Mouse (Mus musculus): ENCODE measurements around the gene St6galnac5. TPM values are rescaled to one million over a fixed set of nuclear protein-coding genes. Genes with fewer than 3 reads are reported as not detected.

St6galnac5 gene
- polyA plus RNA-seq, 1 experiment from 2014 or later = 0.27 TPM

GRCm38 (mm10) chr3:152898906-152899305 lies 83.1 kb downstream of the St6galnac5 start:
- TF ChIP-seq CTCF (IDR thresholded peaks at IDR 0.05; ENCODE audit: low read depth) = no peak
- Histone ChIP-seq H3K9ac (ENCODE audit: low read depth, low read length) (no peak overlapping the region), H3K4me1 (replicated peaks; ENCODE audit: control insufficient read depth, insufficient read depth, low read length) (no peaks in the 10 kb centered on the region), H3K9me3 (ENCODE audit: control insufficient read depth) (no peaks in the 10 kb centered on the region), H3K36me3 (ENCODE audit: control insufficient read depth, insufficient read depth) (no peaks in the 10 kb centered on the region), H3K27ac (ENCODE audit: low read depth, low read length) (no peak overlapping the region), H3K4me2 (replicated peaks; ENCODE audit: low read depth) (no peak overlapping the region), H3K27me3 (replicated peaks; ENCODE audit: control insufficient read depth, insufficient read depth, low read length) (no peaks in the 10 kb centered on the region), H3K4me3 (ENCODE audit: low read depth, low read length) (no peak overlapping the region)
- WGBS = 92% methylated on average over 9 of the region's 9 CpGs
- ATAC-seq = no peak

GRCm38 (mm10) chr3:152897196-152897595 lies 84.8 kb downstream of the St6galnac5 start:
- H3K4me3 ChIP-seq (ENCODE audit: low read depth, low read length) = no peak overlapping the region
- no peaks in the 10 kb centered on the region for H3K4me1 ChIP-seq (replicated peaks; ENCODE audit: control insufficient read depth, insufficient read depth, low read length)
- no peaks in the 10 kb centered on the region for H3K9me3 ChIP-seq (ENCODE audit: control insufficient read depth)
- H3K36me3 ChIP-seq (ENCODE audit: control insufficient read depth, insufficient read depth) = no peaks in the 10 kb centered on the region
- no peaks in the 10 kb centered on the region for H3K27me3 ChIP-seq (replicated peaks; ENCODE audit: control insufficient read depth, insufficient read depth, low read length)
- H3K27ac ChIP-seq (ENCODE audit: low read depth, low read length) = no peak overlapping the region
- no peak for ATAC-seq
- H3K4me2 ChIP-seq (replicated peaks; ENCODE audit: low read depth) = no peak overlapping the region
- no peak overlapping the region for H3K9ac ChIP-seq (ENCODE audit: low read depth, low read length)
- WGBS = 81% methylated on average over 5 of the region's 5 CpGs
- no peak for TF ChIP-seq CTCF (IDR thresholded peaks at IDR 0.05; ENCODE audit: low read depth)

- Histone ChIP-seq H3K9me3 (ENCODE audit: control insufficient read depth) (no peaks in the 10 kb centered on the region), H3K4me2 (replicated peaks; ENCODE audit: low read depth) (no peak overlapping the region), H3K27ac (ENCODE audit: low read depth, low read length) (no peak overlapping the region), H3K4me1 (replicated peaks; ENCODE audit: control insufficient read depth, insufficient read depth, low read length) (no peaks in the 10 kb centered on the region), H3K27me3 (replicated peaks; ENCODE audit: control insufficient read depth, insufficient read depth, low read length) (no peaks in the 10 kb centered on the region), H3K4me3 (ENCODE audit: low read depth, low read length) (no peak overlapping the region), H3K9ac (ENCODE audit: low read depth, low read length) (no peak overlapping the region), H3K36me3 (ENCODE audit: control insufficient read depth, insufficient read depth) (no peaks in the 10 kb centered on the region)
- no peak for TF ChIP-seq CTCF (IDR thresholded peaks at IDR 0.05; ENCODE audit: low read depth)
- 69% methylated on average over 3 of the region's 3 CpGs for WGBS
- no peak for ATAC-seq
Observed at GRCm38 (mm10) chr3:152896111-152896510, 85.9 kb downstream of the St6galnac5 start.

- Histone ChIP-seq H3K27ac (ENCODE audit: low read depth, low read length) (no peak overlapping the region), H3K4me1 (replicated peaks; ENCODE audit: control insufficient read depth, insufficient read depth, low read length) (no peaks in the 10 kb centered on the region), H3K9ac (ENCODE audit: low read depth, low read length) (no peak overlapping the region), H3K36me3 (ENCODE audit: control insufficient read depth, insufficient read depth) (no peaks in the 10 kb centered on the region), H3K27me3 (replicated peaks; ENCODE audit: control insufficient read depth, insufficient read depth, low read length) (no peaks in the 10 kb centered on the region), H3K4me2 (replicated peaks; ENCODE audit: low read depth) (no peak overlapping the region), H3K4me3 (ENCODE audit: low read depth, low read length) (no peak overlapping the region), H3K9me3 (ENCODE audit: control insufficient read depth) (no peaks in the 10 kb centered on the region)
- 43% methylated on average over 4 of the region's 4 CpGs for WGBS
- ATAC-seq = no peak
- TF ChIP-seq CTCF (IDR thresholded peaks at IDR 0.05; ENCODE audit: low read depth) = no peak
Observed at GRCm38 (mm10) chr3:152894935-152895334, 87.1 kb downstream of the St6galnac5 start.

GRCm38 (mm10) chr3:152888116-152888515 lies 93.9 kb downstream of the St6galnac5 start:
- no peaks in the 10 kb centered on the region for H3K9me3 ChIP-seq (ENCODE audit: control insufficient read depth)
- H3K27me3 ChIP-seq (replicated peaks; ENCODE audit: control insufficient read depth, insufficient read depth, low read length) = no peaks in the 10 kb centered on the region
- H3K4me2 ChIP-seq (replicated peaks; ENCODE audit: low read depth) = no peak overlapping the region
- H3K4me1 ChIP-seq (replicated peaks; ENCODE audit: control insufficient read depth, insufficient read depth, low read length) = no peaks in the 10 kb centered on the region
- 67% methylated on average over 7 of the region's 7 CpGs for WGBS
- no peak overlapping the region for H3K4me3 ChIP-seq (ENCODE audit: low read depth, low read length)
- no peaks in the 10 kb centered on the region for H3K36me3 ChIP-seq (ENCODE audit: control insufficient read depth, insufficient read depth)
- no peak overlapping the region for H3K9ac ChIP-seq (ENCODE audit: low read depth, low read length)
- H3K27ac ChIP-seq (ENCODE audit: low read depth, low read length) = no peak overlapping the region
- TF ChIP-seq CTCF (IDR thresholded peaks at IDR 0.05; ENCODE audit: low read depth) = no peak
- ATAC-seq = no peak

GRCm38 (mm10) chr3:152886749-152887148 lies 95.3 kb downstream of the St6galnac5 start:
- H3K9ac ChIP-seq (ENCODE audit: low read depth, low read length) = no peak overlapping the region
- no peak for TF ChIP-seq CTCF (IDR thresholded peaks at IDR 0.05; ENCODE audit: low read depth)
- H3K36me3 ChIP-seq (ENCODE audit: control insufficient read depth, insufficient read depth) = no peaks in the 10 kb centered on the region
- no peak overlapping the region for H3K4me3 ChIP-seq (ENCODE audit: low read depth, low read length)
- no peaks in the 10 kb centered on the region for H3K27me3 ChIP-seq (replicated peaks; ENCODE audit: control insufficient read depth, insufficient read depth, low read length)
- no peaks in the 10 kb centered on the region for H3K9me3 ChIP-seq (ENCODE audit: control insufficient read depth)
- no peak for ATAC-seq
- no peak overlapping the region for H3K27ac ChIP-seq (ENCODE audit: low read depth, low read length)
- H3K4me1 ChIP-seq (replicated peaks; ENCODE audit: control insufficient read depth, insufficient read depth, low read length) = no peaks in the 10 kb centered on the region
- H3K4me2 ChIP-seq (replicated peaks; ENCODE audit: low read depth) = no peak overlapping the region

GRCm38 (mm10) chr3:152883556-152883955 lies 98.5 kb downstream of the St6galnac5 start:
- Histone ChIP-seq H3K36me3 (ENCODE audit: control insufficient read depth, insufficient read depth) (no peaks in the 10 kb centered on the region), H3K4me3 (ENCODE audit: low read depth, low read length) (no peak overlapping the region), H3K27me3 (replicated peaks; ENCODE audit: control insufficient read depth, insufficient read depth, low read length) (no peaks in the 10 kb centered on the region), H3K27ac (ENCODE audit: low read depth, low read length) (no peak overlapping the region), H3K4me1 (replicated peaks; ENCODE audit: control insufficient read depth, insufficient read depth, low read length) (no peaks in the 10 kb centered on the region), H3K4me2 (replicated peaks; ENCODE audit: low read depth) (no peak overlapping the region), H3K9ac (ENCODE audit: low read depth, low read length) (no peak overlapping the region), H3K9me3 (ENCODE audit: control insufficient read depth) (no peaks in the 10 kb centered on the region)
- 84% methylated on average over 3 of the region's 3 CpGs for WGBS
- no peak for ATAC-seq
- TF ChIP-seq CTCF (IDR thresholded peaks at IDR 0.05; ENCODE audit: low read depth) = no peak

Data from intestine, postnatal 0 days (tissue).